Mouse (Mus musculus) G1E (cell line): Measurements from ENCODE around the gene Wipi1.

ENCODE experiments used
- CTCF ChIP-seq: IDR thresholded peaks from 2 replicates; pipeline ENCODE4 v1.5.1; 2012; ENCODE audit warnings: low read depth, low read length, inconsistent platforms, mixed read lengths
- GATA1 ChIP-seq: IDR thresholded peaks from 2 replicates; pipeline ENCODE4 v1.6.1; 2012; ENCODE audit warnings: borderline replicate concordance, low read length, inconsistent platforms, mixed read lengths

DNA sequence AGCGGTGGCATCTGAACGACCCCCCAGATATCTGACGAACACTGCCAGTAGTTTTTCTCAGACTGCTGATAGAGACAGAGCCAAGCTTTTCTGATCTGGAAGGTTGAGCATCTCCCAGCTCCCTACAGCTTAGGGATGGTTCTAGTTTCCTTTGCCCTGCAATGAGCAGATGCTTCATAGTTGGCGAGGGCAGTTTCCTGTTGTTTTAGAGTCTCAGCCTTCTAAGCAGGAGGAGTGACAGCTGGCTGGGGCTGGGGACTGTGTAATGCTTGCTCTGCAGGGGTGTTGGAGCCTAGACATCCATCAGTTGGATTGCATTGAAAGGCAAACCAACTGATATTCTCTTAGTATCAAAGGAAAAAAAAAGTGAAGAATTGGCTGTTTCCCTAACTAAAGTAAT, 81.7 kb downstream of the Wipi1 start:
- TF ChIP-seq GATA1, result no peak
- no peak for TF ChIP-seq CTCF
